Mouse (Mus musculus): Measurements from ENCODE around the gene Gdf9. TPM values are rescaled to one million over a fixed set of nuclear protein-coding genes. Genes with fewer than 3 reads are reported as not detected.
"Not testable (repeated sequence)": the region's sequence is repeated elsewhere in the genome, so short reads cannot be mapped to it uniquely, and the experiment has no call there.

Gene Gdf9
- total and polyA plus RNA-seq, 3 experiments: 0.42 to 0.43 TPM; not detected in 1

DNA sequence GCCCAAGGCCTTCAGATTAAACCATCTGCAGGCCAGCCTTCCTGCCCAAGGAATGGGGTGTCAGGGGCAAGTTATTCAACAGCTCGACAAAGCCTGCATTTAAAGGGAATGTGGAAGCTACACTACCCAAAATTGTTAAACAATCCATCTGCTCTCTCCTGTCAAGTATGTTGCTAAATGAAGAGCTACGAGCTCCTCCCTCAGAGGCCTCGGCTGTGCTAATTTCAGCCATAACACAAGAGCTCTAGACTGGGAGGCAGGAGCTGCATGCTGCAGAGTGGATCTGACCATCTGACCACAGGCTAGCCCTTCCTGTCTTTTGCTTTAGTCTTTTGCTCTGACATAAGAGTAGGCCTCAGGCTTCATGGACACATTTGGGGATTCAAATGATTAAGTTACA, 5.6 kb upstream of the Gdf9 start:
- H3K27me3 ChIP-seq (ENCODE audit: control insufficient read depth in 1 of 2, insufficient read depth in 2 of 2, low read length in 2 of 2): no peaks in the 10 kb centered on the region
- peaks cover 0 to 7% of the 10 kb centered on the region in 2 experiments; a peak in 2 of 4 replicates for H3K4me1 ChIP-seq (ENCODE audit: control insufficient read depth in 1 of 2, insufficient read depth in 2 of 2, low read length in 2 of 2)
- H3K27ac ChIP-seq (ENCODE audit: control insufficient read depth, low read depth, low read length): no peak overlapping the region
- no peak overlapping the region for H3K4me3 ChIP-seq (ENCODE audit: control insufficient read depth in 1 of 2, insufficient read depth in 1 of 2, low read depth in 2 of 2, low read length in 2 of 2)
- no peak overlapping the region for H3K9ac ChIP-seq (ENCODE audit: control insufficient read depth, low read depth, low read length, poor library complexity, severe bottlenecking)
- TF ChIP-seq BHLHE40 (IDR thresholded peaks at IDR 0.05; ENCODE audit: borderline replicate concordance, low read depth, low read length) (no peak), POLR2A (IDR thresholded peaks at IDR 0.05; ENCODE audit: control insufficient read depth in 1 of 2, insufficient read depth in 1 of 2, low read depth in 1 of 2, low read length in 2 of 2, poor library complexity in 1 of 2) (no peak)
- DNase-seq (ENCODE audit: low read depth, low spot score): no peak
- peaks cover 10% of the 10 kb centered on the region for H3K79me2 ChIP-seq (ENCODE audit: control insufficient read depth, insufficient read depth, low read length, poor library complexity)
- H3K36me3 ChIP-seq (ENCODE audit: control insufficient read depth in 1 of 2, insufficient read depth in 2 of 2, low read length in 2 of 2): peaks cover 6 to 7% of the 10 kb centered on the region in 2 experiments
- no peaks in the 10 kb centered on the region for H3K9me3 ChIP-seq (replicated peaks; ENCODE audit: insufficient read depth, low read length)

DNA sequence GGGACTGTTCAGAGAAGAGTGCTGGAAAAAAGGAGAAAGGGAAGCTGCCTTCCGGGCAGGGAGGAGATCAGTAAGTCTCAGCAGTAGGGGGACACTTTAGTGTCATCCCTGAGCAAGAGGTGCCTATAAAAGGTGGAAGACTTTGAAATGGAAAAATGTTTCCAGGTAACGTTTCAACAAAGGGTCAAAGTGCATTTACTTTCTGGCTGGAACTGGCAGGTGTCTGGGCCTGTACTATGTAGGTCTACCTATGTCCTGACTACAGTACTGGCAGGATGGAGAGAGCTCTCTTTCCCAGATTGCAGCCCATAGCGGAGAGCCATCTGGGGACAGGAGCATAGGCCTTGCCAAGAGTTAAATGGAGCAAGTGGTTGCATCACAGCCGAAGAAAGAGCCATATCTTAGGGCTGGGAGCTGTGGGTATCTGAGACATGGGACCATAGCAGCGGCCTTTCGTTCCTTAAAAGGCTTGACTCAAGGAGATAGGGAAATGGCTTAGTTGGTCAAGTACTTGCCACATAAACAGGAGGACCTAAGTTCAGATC, 5.0 kb upstream of the Gdf9 start:
- no peaks in the 10 kb centered on the region for H3K27me3 ChIP-seq (ENCODE audit: control insufficient read depth in 1 of 2, insufficient read depth in 2 of 2, low read length in 2 of 2)
- peaks cover 14% of the 10 kb centered on the region for H3K79me2 ChIP-seq (ENCODE audit: control insufficient read depth, insufficient read depth, low read length, poor library complexity)
- H3K4me3 ChIP-seq (ENCODE audit: control insufficient read depth in 1 of 2, insufficient read depth in 1 of 2, low read depth in 2 of 2, low read length in 2 of 2): no peak overlapping the region
- H3K9me3 ChIP-seq (replicated peaks; ENCODE audit: insufficient read depth, low read length): no peaks in the 10 kb centered on the region
- TF ChIP-seq JUND (IDR thresholded peaks at IDR 0.05; ENCODE audit: low read depth, low read length) (no peak), GATA1 (IDR thresholded peaks at IDR 0.05; ENCODE audit: low read depth, low read length) (no peak)
- H3K36me3 ChIP-seq (ENCODE audit: control insufficient read depth in 1 of 2, insufficient read depth in 2 of 2, low read length in 2 of 2): peaks cover 6 to 7% of the 10 kb centered on the region in 2 experiments
- no peak for DNase-seq (ENCODE audit: low read depth, low spot score)
- H3K4me1 ChIP-seq (ENCODE audit: control insufficient read depth in 1 of 2, insufficient read depth in 2 of 2, low read length in 2 of 2): peaks cover 0 to 7% of the 10 kb centered on the region in 2 experiments; a peak in 2 of 4 replicates
- H3K27ac ChIP-seq (ENCODE audit: control insufficient read depth, low read depth, low read length): no peak overlapping the region
- H3K9ac ChIP-seq (ENCODE audit: control insufficient read depth, low read depth, low read length, poor library complexity, severe bottlenecking): no peak overlapping the region

DNA sequence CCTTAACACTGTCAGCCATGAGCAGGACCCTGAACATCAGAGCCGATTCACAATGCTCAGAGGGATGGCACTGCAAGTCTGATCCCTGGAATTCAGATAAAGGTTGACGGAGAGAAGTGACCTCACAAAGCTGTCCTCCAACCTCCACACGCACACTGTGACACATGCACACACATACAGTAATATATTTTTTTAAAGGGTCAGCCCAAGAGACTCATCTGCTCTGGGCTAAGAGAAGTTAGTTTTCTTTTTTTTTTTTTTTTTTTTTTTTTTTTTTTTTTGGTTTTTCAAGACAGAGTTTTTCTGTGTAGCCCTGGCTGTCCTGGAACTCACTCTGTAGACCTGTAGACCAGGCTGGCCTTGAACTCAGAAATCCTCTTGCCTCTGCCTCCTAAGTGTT, 3.9 kb upstream of the Gdf9 start:
- H3K36me3 ChIP-seq (ENCODE audit: control insufficient read depth in 1 of 2, insufficient read depth in 2 of 2, low read length in 2 of 2): peaks cover 7 to 12% of the 10 kb centered on the region in 2 experiments
- not testable (repeated sequence) for H3K4me3 ChIP-seq (ENCODE audit: control insufficient read depth in 1 of 2, insufficient read depth in 1 of 2, low read depth in 2 of 2, low read length in 2 of 2)

DNA sequence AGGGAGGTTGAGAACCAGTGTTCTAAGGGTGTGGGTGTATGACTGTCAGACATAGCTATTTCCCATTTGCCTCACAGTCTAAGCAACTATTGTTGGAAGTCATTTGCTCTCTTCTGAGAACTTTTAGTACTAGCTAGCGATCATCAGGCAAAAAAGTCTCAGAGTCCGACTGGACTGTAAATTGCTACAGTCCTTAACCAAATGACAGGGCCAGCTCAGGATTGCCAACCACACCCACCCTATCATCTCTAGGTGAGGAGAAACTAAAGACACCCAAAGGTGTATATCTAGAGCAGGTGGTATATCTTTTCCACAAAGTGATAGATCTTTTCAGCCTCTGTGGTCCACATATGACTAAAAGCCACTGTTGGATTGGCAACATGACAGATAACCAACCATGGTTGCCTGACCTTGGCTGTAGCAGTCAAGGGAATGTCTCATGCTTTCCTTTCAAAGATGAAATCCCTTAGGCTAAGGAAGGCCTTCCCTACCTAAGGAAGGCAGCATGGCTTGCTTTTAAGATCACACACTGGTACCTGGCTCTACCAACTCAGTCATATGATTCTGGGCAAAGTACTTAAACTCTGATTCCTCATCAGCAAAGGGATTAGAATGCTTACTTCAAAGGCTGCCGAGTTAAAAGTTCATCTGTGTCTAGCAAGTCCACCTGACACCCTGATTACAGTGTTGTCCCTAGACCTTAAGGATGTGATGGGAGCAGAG, 2.7 kb upstream of the Gdf9 start:
- Histone ChIP-seq H3K79me2 (ENCODE audit: control insufficient read depth, insufficient read depth, low read length, poor library complexity) (peaks cover 14% of the 10 kb centered on the region), H3K9me3 (replicated peaks; ENCODE audit: insufficient read depth, low read length) (no peaks in the 10 kb centered on the region), H3K4me1 (ENCODE audit: control insufficient read depth in 1 of 2, insufficient read depth in 2 of 2, low read length in 2 of 2) (peaks cover 8 to 23% of the 10 kb centered on the region in 2 experiments), H3K9ac (ENCODE audit: control insufficient read depth, low read depth, low read length, poor library complexity, severe bottlenecking) (no peak overlapping the region), H3K36me3 (ENCODE audit: control insufficient read depth in 1 of 2, insufficient read depth in 2 of 2, low read length in 2 of 2) (peaks cover 7 to 23% of the 10 kb centered on the region in 2 experiments), H3K4me3 (ENCODE audit: control insufficient read depth in 1 of 2, insufficient read depth in 1 of 2, low read depth in 2 of 2, low read length in 2 of 2) (no peak overlapping the region), H3K27me3 (ENCODE audit: control insufficient read depth in 1 of 2, insufficient read depth in 2 of 2, low read length in 2 of 2) (no peaks in the 10 kb centered on the region), H3K27ac (ENCODE audit: control insufficient read depth, low read depth, low read length) (no peak overlapping the region)
- no peak for DNase-seq (ENCODE audit: low read depth, low spot score)
- TF ChIP-seq GATA1 (IDR thresholded peaks at IDR 0.05; ENCODE audit: low read depth, low read length): no peak
- peak; percentile 91 for TF ChIP-seq POLR2AphosphoS2 (IDR thresholded peaks at IDR 0.05; ENCODE audit: low read length)

More for the DNA sequence above, 3.9 kb upstream of the Gdf9 start:
- H3K9me3 ChIP-seq (replicated peaks; ENCODE audit: insufficient read depth, low read length); H3K27ac ChIP-seq (ENCODE audit: control insufficient read depth, low read depth, low read length); H3K27me3 ChIP-seq (ENCODE audit: control insufficient read depth in 1 of 2, insufficient read depth in 2 of 2, low read length in 2 of 2); H3K9ac ChIP-seq (ENCODE audit: control insufficient read depth, low read depth, low read length, poor library complexity, severe bottlenecking); DNase-seq (ENCODE audit: low read depth, low spot score): not testable (repeated sequence)
- peaks cover 14% of the 10 kb centered on the region for H3K79me2 ChIP-seq (ENCODE audit: control insufficient read depth, insufficient read depth, low read length, poor library complexity)
- TF ChIP-seq POLR2A (IDR thresholded peaks at IDR 0.05; ENCODE audit: control insufficient read depth in 1 of 2, insufficient read depth in 1 of 2, low read depth in 1 of 2, low read length in 2 of 2, poor library complexity in 1 of 2) (peak in 1 of 2 experiments; percentile 26; a peak in 1 of 4 replicates), ZNF384 (IDR thresholded peaks at IDR 0.05; ENCODE audit: low read depth, low read length) (peak; percentile 75)
- H3K4me1 ChIP-seq (ENCODE audit: control insufficient read depth in 1 of 2, insufficient read depth in 2 of 2, low read length in 2 of 2): peaks cover 0 to 13% of the 10 kb centered on the region in 2 experiments; a peak in 2 of 4 replicates

All from MEL (cell line).